Mouse (Mus musculus) hindbrain, embryonic 12.5 days (tissue): ENCODE results near the gene Gcnt3. TPM values are rescaled to one million over a fixed set of nuclear protein-coding genes. Genes with fewer than 3 reads are reported as not detected.

ENCODE experiments used
- ATAC-seq: fragments of 200-750 bp; cut with Nextera tagmentation; 2 replicates; pipeline ENCODE4 v1.8.0; 2017; ENCODE audit warnings: moderate TSS enrichment; ENCODE audit not compliant: low FRiP score
- H3K27ac ChIP-seq: fragments of 300-500 bp; sonication (generic); 2 replicates; pipeline ENCODE4 v1.5.1; 2016; ENCODE audit warnings: mild to moderate bottlenecking
- H3K27me3 ChIP-seq: fragments of 300-500 bp; sonication (generic); 2 replicates; pipeline ENCODE4 v1.6.1; 2016; ENCODE audit warnings: mild to moderate bottlenecking
- H3K36me3 ChIP-seq: fragments of 300-500 bp; sonication (generic); 2 replicates; pipeline ENCODE4 v1.6.1; 2016; ENCODE audit warnings: mild to moderate bottlenecking
- H3K4me1 ChIP-seq: fragments of 300-500 bp; sonication (generic); 2 replicates; pipeline ENCODE4 v1.6.1; 2016
- H3K4me2 ChIP-seq: fragments of 300-500 bp; sonication (generic); replicated peaks from 2 replicates; pipeline ENCODE4 v1.6.1; 2016; ENCODE audit warnings: mild to moderate bottlenecking
- H3K4me3 ChIP-seq: fragments of 300-500 bp; sonication (generic); 2 replicates; pipeline ENCODE4 v1.5.1; 2016; ENCODE audit warnings: mild to moderate bottlenecking
- H3K9ac ChIP-seq: fragments of 300-500 bp; sonication (generic); 2 replicates; pipeline ENCODE4 v1.6.1; 2016; ENCODE audit warnings: mild to moderate bottlenecking, moderate library complexity
- H3K9me3 ChIP-seq: fragments of 300-500 bp; sonication (generic); replicated peaks from 2 replicates; pipeline ENCODE4 v1.6.1; 2016; ENCODE audit warnings: mild to moderate bottlenecking
- WGBS: fragments of 180-500 bp; shearing (Covaris S2); methylation state at CpG from one replicate; pipeline ENCODE4 v1.1.7; 2016; 5-methylcytosine and 5-hydroxymethylcytosine counted together
- polyA plus RNA-seq: library from polyadenylated mRNA; unstranded; fragments of >200 nt; fragmentation: Nextera tagmentation; extraction: Ambion mirVana; gene quantifications from 2 replicates; pipeline ENCODE4 v1.2.1, GENCODE M21; 2016

The Gcnt3 gene
- polyA plus RNA-seq, 1 experiment from 2014 or later = not detected

- 86% methylated on average over 3 of the region's 3 CpGs for WGBS
- no peaks in the 10 kb centered on the region for H3K9me3 ChIP-seq
- no peak for ATAC-seq
- peaks cover 8% of the 10 kb centered on the region; the same call in 1 of the 2 replicates for H3K4me1 ChIP-seq
- H3K27me3 ChIP-seq = 0 out of 2 replicates have a peak, but pooled peaks cover 3% of the 10 kb centered on the region
- H3K4me2 ChIP-seq = no peak overlapping the region
- no peak overlapping the region for H3K9ac ChIP-seq
- no peak overlapping the region for H3K4me3 ChIP-seq
- no peak overlapping the region for H3K27ac ChIP-seq
- H3K36me3 ChIP-seq = no peaks in the 10 kb centered on the region
Observed at GRCm38 (mm10) chr9:70067497-70067896, 29.6 kb upstream of the Gcnt3 start.

GRCm38 (mm10) chr9:70062012-70062411 lies 24.1 kb upstream of the Gcnt3 start:
- no peak overlapping the region for H3K27ac ChIP-seq
- H3K4me2 ChIP-seq = no peak overlapping the region
- ATAC-seq = no peak
- WGBS = 92% methylated on average over 3 of the region's 3 CpGs
- H3K9me3 ChIP-seq = no peaks in the 10 kb centered on the region
- no peak overlapping the region for H3K9ac ChIP-seq
- no peak overlapping the region for H3K4me3 ChIP-seq
- H3K36me3 ChIP-seq = no peaks in the 10 kb centered on the region
- no peaks in the 10 kb centered on the region for H3K4me1 ChIP-seq
- 0 out of 2 replicates have a peak, but pooled peaks cover 3% of the 10 kb centered on the region for H3K27me3 ChIP-seq

- Histone ChIP-seq H3K4me1 (peaks cover 10% of the 10 kb centered on the region), H3K4me2 (no peak overlapping the region), H3K9me3 (no peaks in the 10 kb centered on the region), H3K27me3 (no peaks in the 10 kb centered on the region), H3K36me3 (no peaks in the 10 kb centered on the region), H3K27ac (no peak overlapping the region), H3K4me3 (no peak overlapping the region), H3K9ac (no peak overlapping the region)
- no peak for ATAC-seq
- WGBS = 52% methylated on average over 3 of the region's 3 CpGs
Observed at GRCm38 (mm10) chr9:70053411-70053810, 15.5 kb upstream of the Gcnt3 start.

DNA sequence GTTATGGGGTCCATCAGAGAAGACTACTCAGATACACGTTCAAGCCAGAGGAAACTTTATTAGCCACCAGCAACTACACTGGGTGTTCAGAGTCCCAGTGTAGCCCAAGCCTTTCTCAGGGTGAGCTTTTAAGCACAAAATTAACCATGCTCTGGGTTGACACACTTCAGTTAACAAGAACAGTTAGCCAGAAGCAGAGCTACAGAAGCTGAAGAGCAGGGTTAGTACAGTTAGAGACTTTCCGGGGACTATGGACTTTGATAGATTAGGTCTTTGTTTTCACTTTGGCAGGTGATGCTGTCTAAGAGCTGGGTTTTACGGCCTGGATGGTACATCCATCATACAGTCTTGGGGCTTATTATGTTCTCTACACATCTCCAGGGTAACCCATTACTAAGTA lies 14.8 kb upstream of the Gcnt3 start:
- H3K9ac ChIP-seq = no peak overlapping the region
- no peaks in the 10 kb centered on the region for H3K27me3 ChIP-seq
- ATAC-seq = no peak
- peaks cover 13% of the 10 kb centered on the region for H3K4me1 ChIP-seq
- no peak overlapping the region for H3K4me2 ChIP-seq
- H3K4me3 ChIP-seq = no peak overlapping the region
- H3K36me3 ChIP-seq = no peaks in the 10 kb centered on the region
- 51% methylated on average over 3 of the region's 3 CpGs for WGBS
- no peaks in the 10 kb centered on the region for H3K9me3 ChIP-seq
- no peak overlapping the region for H3K27ac ChIP-seq

- Histone ChIP-seq H3K4me1 (peaks cover 15% of the 10 kb centered on the region), H3K9me3 (no peaks in the 10 kb centered on the region), H3K27me3 (no peaks in the 10 kb centered on the region), H3K9ac (no peak overlapping the region), H3K36me3 (no peaks in the 10 kb centered on the region), H3K4me2 (no peak overlapping the region), H3K4me3 (no peak overlapping the region), H3K27ac (no peak overlapping the region)
- 50% methylated on average over 8 of the region's 8 CpGs for WGBS
- ATAC-seq = no peak
Observed at GRCm38 (mm10) chr9:70049839-70050238, 12.0 kb upstream of the Gcnt3 start.

DNA sequence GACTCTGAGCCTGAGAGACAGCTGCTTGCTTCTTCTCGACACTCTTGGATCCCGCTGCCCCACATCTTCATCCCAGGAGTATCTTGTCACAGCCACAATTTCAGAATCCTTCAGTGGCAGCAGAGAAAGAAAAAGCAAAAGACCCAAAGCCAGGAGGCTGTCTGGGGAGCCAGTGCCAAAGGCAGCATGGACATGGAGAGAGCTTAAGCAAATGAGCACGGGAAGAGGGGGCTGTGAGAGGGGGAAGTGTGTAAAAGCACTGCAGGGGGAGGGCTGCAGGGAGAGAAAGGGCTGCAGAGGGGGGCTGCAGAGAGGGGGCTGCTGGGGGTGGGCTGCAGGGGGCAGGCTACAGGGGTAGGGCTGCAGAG lies 11.5 kb upstream of the Gcnt3 start:
- Histone ChIP-seq H3K4me1 (peaks cover 15% of the 10 kb centered on the region), H3K4me2 (no peak overlapping the region), H3K27ac (no peak overlapping the region), H3K4me3 (no peak overlapping the region), H3K9ac (no peak overlapping the region), H3K36me3 (no peaks in the 10 kb centered on the region), H3K27me3 (no peaks in the 10 kb centered on the region), H3K9me3 (no peaks in the 10 kb centered on the region)
- 27% methylated on average over 3 of the region's 3 CpGs for WGBS
- no peak for ATAC-seq

DNA sequence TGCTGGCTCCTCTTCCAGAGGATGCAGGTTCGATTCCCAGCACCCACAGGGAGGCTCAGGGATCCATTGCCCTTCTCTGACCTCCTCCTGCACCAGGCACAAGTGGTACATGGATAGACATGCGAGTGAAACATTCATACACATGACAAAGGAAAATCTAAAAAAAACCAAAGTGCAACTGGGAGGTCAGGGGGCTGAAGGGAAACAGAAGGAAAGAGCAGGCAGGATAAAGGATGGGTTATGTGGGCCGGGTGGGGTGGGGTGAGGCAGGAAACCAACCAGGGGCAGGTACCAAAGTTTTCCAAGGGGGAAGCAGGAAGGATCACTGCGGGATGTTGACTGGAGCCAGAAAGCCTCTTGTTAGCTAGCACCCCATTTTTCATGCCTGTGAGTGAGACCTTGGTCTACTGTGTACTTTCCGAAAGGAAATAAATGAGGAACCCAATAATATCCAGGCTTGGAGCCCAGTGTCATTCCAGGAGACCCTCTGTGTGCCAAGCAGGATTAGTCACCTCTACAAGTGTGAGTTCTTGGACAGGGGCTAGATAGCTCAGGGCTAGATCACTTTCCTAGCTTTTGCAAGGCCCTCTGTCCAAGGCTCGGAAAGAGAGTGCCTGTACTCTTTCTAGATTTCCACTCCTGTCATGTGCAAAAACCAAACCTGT lies 11.0 kb upstream of the Gcnt3 start:
- Histone ChIP-seq H3K9ac (no peak overlapping the region), H3K36me3 (no peaks in the 10 kb centered on the region), H3K27ac (no peak overlapping the region), H3K27me3 (no peaks in the 10 kb centered on the region), H3K9me3 (no peaks in the 10 kb centered on the region), H3K4me3 (no peak overlapping the region), H3K4me1 (peaks cover 15% of the 10 kb centered on the region), H3K4me2 (no peak overlapping the region)
- WGBS = 60% methylated on average over 6 of the region's 6 CpGs
- no peak for ATAC-seq

DNA sequence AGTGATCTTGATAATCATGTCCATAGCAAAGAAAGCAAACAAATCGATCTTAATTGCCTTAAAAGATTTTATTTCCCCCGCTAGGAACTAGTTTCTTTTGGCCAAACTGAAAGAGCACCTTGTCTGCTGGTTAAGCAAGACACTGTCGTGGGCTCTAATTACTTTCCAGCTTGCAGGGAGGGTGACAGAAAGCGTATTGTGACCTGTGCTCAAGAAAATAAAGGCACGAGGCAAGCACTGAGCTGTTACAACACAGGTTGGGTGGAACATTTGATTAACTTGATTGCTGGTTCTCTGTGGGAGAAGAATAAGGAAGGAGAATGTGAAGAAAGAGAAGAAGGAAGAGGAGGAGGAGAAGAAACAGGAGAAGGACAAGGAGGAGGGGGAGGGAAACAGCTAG lies 10.4 kb upstream of the Gcnt3 start:
- no peak overlapping the region for H3K9ac ChIP-seq
- H3K4me2 ChIP-seq = no peak overlapping the region
- H3K27ac ChIP-seq = no peak overlapping the region
- ATAC-seq = no peak
- no peaks in the 10 kb centered on the region for H3K36me3 ChIP-seq
- H3K4me1 ChIP-seq = peaks cover 15% of the 10 kb centered on the region
- H3K27me3 ChIP-seq = no peaks in the 10 kb centered on the region
- no peak overlapping the region for H3K4me3 ChIP-seq
- 50% methylated on average over 5 of the region's 5 CpGs for WGBS
- no peaks in the 10 kb centered on the region for H3K9me3 ChIP-seq

- Histone ChIP-seq H3K9ac (no peak overlapping the region), H3K4me3 (no peak overlapping the region), H3K27ac (no peak overlapping the region), H3K9me3 (no peaks in the 10 kb centered on the region), H3K27me3 (no peaks in the 10 kb centered on the region), H3K4me2 (no peak overlapping the region), H3K36me3 (no peaks in the 10 kb centered on the region), H3K4me1 (peaks cover 15% of the 10 kb centered on the region)
- ATAC-seq = no peak
- WGBS = 58% methylated on average over 3 of the region's 3 CpGs
Observed at GRCm38 (mm10) chr9:70047839-70048238, 10.0 kb upstream of the Gcnt3 start.

DNA sequence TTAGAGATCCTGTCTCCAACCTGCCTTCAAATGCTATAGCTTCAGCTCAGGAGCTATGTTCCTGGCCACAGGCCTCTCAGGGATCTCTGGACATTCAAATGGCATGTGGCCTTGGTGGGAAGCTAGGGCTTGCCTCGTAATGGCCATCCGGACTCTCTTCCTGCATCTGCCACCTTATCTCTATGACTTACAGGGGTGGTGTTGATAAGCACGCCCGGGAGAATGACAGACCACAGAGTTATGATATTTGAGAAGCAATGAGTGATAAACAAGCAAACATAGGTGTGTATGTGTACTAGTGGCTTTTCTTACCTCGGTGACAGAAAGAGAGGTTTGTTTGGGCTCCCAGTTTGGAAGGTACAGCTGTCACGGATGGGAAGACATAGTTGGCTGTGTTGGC lies 8.4 kb upstream of the Gcnt3 start:
- no peaks in the 10 kb centered on the region for H3K36me3 ChIP-seq
- 94% methylated on average over 6 of the region's 6 CpGs for WGBS
- no peak overlapping the region for H3K9ac ChIP-seq
- H3K4me1 ChIP-seq = peaks cover 15% of the 10 kb centered on the region
- no peak overlapping the region for H3K27ac ChIP-seq
- no peaks in the 10 kb centered on the region for H3K27me3 ChIP-seq
- H3K4me2 ChIP-seq = no peak overlapping the region
- H3K4me3 ChIP-seq = no peak overlapping the region
- ATAC-seq = no peak
- H3K9me3 ChIP-seq = no peaks in the 10 kb centered on the region

- Histone ChIP-seq H3K36me3 (no peaks in the 10 kb centered on the region), H3K4me3 (no peak overlapping the region), H3K4me2 (no peak overlapping the region), H3K27me3 (no peaks in the 10 kb centered on the region), H3K9me3 (no peaks in the 10 kb centered on the region), H3K27ac (no peak overlapping the region), H3K4me1 (peaks cover 11% of the 10 kb centered on the region), H3K9ac (no peak overlapping the region)
- 88% methylated on average over 2 of the region's 2 CpGs for WGBS
- ATAC-seq = no peak
Observed at GRCm38 (mm10) chr9:70044865-70045264, 7.0 kb upstream of the Gcnt3 start.

- Histone ChIP-seq H3K36me3 (no peaks in the 10 kb centered on the region), H3K27ac (no peak overlapping the region), H3K4me1 (peaks cover 3% of the 10 kb centered on the region; the same call in 1 of the 2 replicates), H3K27me3 (no peaks in the 10 kb centered on the region), H3K4me3 (no peak overlapping the region), H3K4me2 (no peak overlapping the region), H3K9ac (no peak overlapping the region), H3K9me3 (no peaks in the 10 kb centered on the region)
- 61% methylated on average over 1 of the region's 1 CpGs for WGBS
- ATAC-seq = no peak
Observed at GRCm38 (mm10) chr9:70042935-70043334, 5.0 kb upstream of the Gcnt3 start.

GRCm38 (mm10) chr9:70042137-70042536 lies 4.2 kb upstream of the Gcnt3 start:
- Histone ChIP-seq H3K4me2 (no peak overlapping the region), H3K9ac (no peak overlapping the region), H3K4me1 (no peaks in the 10 kb centered on the region), H3K9me3 (no peaks in the 10 kb centered on the region), H3K36me3 (no peaks in the 10 kb centered on the region), H3K27ac (no peak overlapping the region), H3K4me3 (no peak overlapping the region), H3K27me3 (no peaks in the 10 kb centered on the region)
- no peak for ATAC-seq
- WGBS = 89% methylated on average over 4 of the region's 4 CpGs
